Mouse (Mus musculus): ENCODE measurements around the gene Glis1.
A peak's percentile ranks its signal among the peaks of the same experiment; 100 is the strongest.

Gene Glis1

GRCm38 (mm10) chr4:107515626-107516025 lies 81.2 kb downstream of the Glis1 start:
- DNase-seq (ENCODE audit: low read depth, low spot score) = no peak

DNA sequence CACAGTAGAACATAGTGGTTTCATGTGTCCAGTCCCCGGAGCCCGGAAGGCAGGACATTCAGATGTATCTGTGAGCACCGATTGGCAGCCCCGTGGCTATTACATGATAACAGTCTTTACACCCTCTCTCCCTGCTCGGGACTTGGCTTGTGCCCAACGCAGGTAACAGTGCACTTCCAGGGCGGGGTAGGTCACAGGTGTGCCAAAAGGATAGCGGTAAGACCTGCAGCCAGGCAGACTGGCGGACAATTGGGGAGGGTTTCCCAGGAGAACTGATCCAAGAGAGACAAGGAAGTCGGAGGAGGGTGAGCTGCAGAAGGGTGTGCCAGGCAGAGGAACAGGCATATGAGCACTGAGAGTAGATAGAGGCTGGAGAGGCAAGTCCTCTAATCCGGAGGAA lies 84.4 kb downstream of the Glis1 start:
- no peak for DNase-seq (ENCODE audit: low read depth, low spot score)

GRCm38 (mm10) chr4:107520071-107520470 lies 85.7 kb downstream of the Glis1 start:
- no peak for DNase-seq (ENCODE audit: low read depth, low spot score)

- no peak for DNase-seq (ENCODE audit: low read depth, low spot score)
Observed at GRCm38 (mm10) chr4:107520816-107521215, 86.4 kb downstream of the Glis1 start.

- DNase-seq (ENCODE audit: low read depth, low spot score) = no peak
Observed at GRCm38 (mm10) chr4:107523607-107524151, 89.3 kb downstream of the Glis1 start.

GRCm38 (mm10) chr4:107535126-107535525 lies 100.7 kb downstream of the Glis1 start:
- DNase-seq (ENCODE audit: low read depth, low spot score) = no peak

- DNase-seq (ENCODE audit: low read depth, low spot score) = no peak
Observed at GRCm38 (mm10) chr4:107538116-107538515, 103.7 kb downstream of the Glis1 start.

DNA sequence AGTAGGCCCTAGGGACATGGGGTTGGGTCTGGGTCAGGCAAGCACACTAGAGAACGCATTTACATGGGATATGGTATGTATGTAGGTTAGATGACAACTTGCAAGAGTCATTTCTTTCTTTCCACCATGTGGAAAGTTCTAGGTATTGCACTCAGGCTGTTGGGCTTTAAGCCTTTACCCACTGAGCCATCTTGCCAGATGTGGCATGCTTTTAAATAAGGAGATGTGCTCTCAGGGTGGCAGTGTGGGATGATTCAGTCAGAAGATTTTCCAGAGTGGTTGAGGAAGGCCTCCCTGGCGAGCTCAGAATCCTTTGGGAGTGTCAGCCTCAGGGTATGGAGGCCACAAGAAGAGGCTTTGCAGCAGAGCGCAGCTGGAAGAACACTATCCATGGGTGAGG lies 104.2 kb downstream of the Glis1 start:
- no peak for DNase-seq (ENCODE audit: low read depth, low spot score)

DNA sequence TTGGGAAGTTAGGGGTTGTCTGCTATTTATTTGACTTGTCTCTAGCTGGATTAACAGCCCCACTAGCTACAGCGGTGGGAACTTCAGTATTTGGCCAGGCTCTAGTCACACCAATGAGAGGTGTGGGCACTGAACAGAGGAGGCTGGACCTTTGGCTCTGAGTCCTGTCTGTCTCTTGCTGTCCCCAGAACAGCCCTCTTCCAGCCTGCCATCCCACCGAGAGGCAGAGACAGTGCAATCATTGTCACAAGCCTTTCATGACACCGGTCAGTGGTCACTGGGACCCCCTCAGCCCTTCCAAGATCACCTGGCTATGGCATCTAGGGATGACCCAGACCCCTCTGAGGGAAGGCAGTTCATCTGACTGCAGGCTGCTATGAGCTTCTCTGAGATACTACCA lies 104.6 kb downstream of the Glis1 start:
- no peak for DNase-seq (ENCODE audit: low read depth, low spot score)

DNA sequence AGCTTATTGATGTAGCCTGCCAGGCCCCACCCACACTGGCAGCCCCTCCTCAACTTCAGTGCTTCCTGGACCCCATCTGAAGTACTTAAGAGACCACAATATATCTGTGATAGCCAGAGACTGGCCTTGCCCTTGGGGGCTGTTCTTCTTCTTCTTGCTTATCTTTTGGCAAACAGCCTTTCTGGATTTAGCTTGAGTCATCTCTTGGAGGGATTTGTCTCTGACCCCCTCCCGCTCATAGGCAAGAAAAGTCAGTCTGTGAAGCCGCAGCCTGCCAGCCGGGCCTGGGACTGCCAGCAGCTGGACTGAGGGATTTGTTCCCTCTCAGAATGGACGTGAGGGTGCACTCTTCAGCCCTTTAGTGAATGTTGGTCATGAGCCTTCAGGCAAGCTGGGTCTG lies 107.4 kb downstream of the Glis1 start:
- no peak for DNase-seq (ENCODE audit: low read depth, low spot score)

- no peak for DNase-seq (ENCODE audit: low read depth, low spot score)
Observed at GRCm38 (mm10) chr4:107544843-107545242, 110.5 kb downstream of the Glis1 start.

DNA sequence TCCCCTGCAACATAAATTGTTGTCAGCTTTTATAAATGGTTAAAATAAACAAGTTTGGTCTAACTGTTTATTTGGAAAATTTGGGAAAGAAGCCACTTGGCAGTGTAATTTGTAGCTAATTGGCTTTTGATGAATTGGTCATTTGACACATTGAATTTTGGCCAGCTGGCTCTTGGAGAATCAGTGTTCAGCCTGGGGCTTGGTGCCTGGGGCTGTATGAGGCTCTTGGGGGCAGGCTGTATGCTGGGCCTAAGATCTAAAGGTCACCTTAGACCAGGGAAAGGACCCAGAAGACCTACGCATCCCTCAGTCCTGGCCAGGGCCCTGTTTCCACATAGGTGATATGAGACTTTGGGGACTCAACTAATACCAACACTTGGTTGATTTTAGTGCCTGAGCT lies 111.3 kb downstream of the Glis1 start:
- DNase-seq (ENCODE audit: low read depth, low spot score) = no peak

DNA sequence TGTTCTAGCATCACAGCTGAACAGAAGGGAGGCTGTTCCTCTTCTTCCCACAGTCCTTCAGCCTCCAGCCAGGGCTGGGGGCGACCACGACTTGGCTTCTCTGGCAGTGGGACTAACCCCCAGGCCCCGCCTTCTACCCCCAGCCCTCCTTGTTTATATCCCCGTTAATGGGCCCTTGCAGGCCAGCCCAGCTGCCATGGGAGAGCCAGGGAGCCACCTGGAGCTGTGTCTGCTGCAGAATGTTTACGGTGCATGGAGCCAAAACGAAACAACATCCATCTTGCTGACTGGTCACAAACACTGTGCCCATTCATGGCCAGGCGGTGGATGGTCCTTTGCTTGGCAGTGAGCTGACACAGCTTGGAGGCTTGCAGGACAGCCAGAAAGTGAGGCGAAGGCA lies 112.1 kb downstream of the Glis1 start:
- no peak for DNase-seq (ENCODE audit: low read depth, low spot score)

DNA sequence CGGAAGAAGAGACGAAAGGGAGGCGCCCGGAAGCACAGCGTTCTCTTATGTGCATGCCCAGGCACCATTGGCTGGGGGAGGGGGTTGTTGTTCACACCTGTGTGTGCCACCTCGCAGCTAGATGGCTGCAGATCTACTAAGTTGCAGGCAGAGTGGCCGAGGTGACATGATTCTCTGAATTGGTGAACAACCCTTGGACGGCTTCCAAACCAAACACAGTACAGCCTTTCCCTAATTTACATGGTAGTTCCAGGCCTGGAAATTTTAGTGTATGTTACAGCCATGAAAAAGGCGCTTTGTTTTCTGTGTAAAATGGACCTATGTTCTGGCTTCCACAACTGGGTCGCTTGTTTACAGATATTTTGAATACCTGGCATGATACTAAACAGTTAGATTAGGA lies 115.7 kb downstream of the Glis1 start:
- no peak for DNase-seq (ENCODE audit: low read depth, low spot score)

DNA sequence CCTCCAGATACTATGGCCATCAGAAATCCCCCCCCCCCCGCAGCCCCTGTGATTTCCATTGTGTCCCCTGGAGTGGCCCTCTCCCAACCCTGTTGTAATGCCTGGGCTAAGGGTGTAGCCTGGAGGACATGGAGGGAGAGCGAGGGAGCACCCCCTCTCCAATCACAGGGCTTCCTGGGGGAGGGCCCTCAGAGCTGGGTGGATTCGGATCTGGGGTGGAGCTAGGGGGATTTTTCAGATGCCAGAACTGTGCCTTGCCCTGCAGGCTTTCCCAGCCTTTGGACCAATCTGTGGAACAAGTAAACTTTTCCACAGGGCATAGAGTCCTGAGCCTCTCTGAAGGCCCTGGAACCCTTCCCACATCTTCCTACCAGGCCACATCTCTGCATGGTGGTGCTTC lies 116.2 kb downstream of the Glis1 start:
- peak; percentile 41 for DNase-seq (ENCODE audit: low read depth, low spot score)

DNA sequence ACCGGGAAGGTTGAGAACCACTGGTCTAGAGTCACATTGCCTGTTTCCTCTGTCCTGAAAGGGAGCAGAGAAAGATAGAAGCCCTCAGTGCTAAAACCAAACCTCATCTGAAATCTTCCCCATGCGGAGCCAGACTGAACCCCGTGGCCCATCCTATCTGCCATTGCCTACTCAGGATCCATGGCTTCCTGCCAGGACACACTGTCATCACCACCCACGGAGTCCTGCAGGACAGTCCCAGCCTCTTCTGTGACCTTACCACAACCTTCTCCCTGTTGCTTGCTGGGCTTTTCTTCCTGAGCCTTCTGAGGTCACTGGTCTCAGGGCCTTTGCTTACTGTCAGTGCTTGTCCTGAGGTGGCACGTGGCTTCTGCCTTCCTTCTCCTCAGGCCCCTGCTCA lies 118.3 kb downstream of the Glis1 start:
- no peak for DNase-seq (ENCODE audit: low read depth, low spot score)

DNA sequence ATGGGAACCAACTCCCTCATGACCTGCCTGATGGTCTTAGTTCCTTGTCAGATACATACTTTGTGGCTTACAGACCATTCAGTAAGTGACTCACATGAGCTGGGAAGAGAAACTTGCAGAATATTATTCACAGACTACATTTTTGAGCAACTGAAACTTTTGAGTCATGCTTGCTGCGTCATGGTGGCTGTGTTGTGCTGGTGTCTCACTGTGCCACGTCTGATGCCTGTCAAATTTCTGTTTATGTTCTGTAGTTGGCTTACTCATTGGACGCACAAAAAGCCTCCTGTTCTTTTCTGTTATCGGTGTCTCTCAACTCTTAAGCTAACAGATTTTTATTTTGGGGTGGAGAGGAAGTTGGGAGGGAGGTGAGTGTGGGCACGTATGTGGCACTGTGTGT lies 119.4 kb downstream of the Glis1 start:
- DNase-seq (ENCODE audit: low read depth, low spot score) = no peak

DNA sequence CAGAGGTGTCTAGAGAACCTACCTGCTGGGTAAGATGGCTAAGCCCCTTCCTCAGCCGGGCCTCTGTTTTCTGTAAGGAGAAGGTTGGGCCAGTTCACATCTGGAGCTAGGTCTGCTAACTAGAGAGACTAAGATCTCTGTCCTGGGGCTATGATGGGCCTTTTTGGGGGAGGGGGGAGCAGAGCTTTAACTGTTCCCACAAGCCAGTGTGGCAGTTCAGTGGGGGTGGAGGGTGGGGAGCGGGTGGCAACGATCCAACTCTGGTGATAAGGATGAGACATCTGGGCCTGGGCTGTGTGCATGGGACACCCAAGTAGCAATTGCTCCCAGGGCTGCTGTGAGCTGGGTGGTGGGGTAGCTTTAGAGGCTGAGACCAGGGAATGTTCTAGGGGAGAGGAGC lies 124.4 kb downstream of the Glis1 start:
- no peak for DNase-seq (ENCODE audit: low read depth, low spot score)

DNA sequence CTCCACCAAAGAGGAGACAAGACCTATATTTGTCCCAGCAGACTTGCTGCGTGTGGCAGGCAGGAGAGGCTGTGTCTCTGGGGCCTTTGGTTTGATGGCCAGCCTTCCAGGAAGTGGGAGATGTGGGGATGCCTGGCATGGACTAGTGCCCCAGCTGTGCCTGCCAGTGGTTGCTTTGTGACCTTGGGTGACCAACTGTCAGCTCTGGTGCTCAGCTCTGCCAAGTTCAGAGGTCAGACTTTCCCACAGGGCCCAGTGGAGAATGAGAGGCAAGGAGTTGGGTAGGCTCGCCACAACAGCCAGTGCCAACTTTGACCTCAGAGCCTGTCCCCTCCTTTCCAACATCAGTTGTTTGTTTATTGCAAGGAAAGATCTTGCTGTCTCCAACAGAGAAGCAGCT lies 126.7 kb downstream of the Glis1 start:
- DNase-seq (ENCODE audit: low read depth, low spot score) = no peak

DNA sequence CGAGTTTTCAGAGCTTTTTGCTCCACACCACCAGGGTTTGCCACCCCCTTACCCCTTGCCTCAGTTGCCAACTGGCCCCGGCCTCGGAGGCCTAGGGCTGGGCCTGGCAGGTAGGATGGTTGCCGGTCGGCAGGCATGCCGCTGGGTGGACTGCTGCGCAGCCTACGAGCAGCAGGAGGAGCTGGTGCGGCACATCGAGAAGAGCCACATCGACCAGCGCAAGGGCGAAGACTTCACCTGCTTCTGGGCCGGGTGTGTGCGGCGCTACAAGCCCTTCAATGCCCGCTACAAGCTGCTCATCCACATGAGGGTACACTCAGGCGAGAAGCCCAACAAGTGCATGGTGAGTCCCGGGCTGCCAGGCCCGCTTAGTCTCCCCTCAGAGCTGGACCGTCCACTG lies 133.8 kb downstream of the Glis1 start:
- DNase-seq (ENCODE audit: low read depth, low spot score) = no peak

- no peak for DNase-seq (ENCODE audit: low read depth, low spot score)
Observed at GRCm38 (mm10) chr4:107568881-107569443, 134.6 kb downstream of the Glis1 start.

- DNase-seq (ENCODE audit: low read depth, low spot score) = peak; percentile 19
Observed at GRCm38 (mm10) chr4:107570329-107571014, 136.1 kb downstream of the Glis1 start.

DNA sequence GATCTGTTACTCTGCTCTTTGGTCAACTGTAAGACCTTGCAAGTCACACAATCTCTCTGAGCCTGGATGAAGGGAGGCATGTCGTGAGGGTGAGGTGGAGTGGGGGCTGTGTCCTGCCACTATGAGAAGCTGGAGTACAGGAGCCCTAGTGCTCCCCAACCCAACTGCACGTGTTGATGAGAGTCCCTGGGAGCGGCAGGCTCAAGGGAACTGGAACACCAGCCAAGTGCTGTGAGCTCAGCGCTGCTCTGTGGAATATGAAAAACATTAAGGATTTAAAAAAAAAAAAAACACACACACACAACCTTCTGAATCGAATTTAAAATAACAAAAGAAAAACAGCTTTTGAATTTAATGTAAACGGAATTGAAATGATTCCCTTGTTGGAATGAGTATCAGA lies 141.4 kb downstream of the Glis1 start:
- no peak for DNase-seq (ENCODE audit: low read depth, low spot score)

DNA sequence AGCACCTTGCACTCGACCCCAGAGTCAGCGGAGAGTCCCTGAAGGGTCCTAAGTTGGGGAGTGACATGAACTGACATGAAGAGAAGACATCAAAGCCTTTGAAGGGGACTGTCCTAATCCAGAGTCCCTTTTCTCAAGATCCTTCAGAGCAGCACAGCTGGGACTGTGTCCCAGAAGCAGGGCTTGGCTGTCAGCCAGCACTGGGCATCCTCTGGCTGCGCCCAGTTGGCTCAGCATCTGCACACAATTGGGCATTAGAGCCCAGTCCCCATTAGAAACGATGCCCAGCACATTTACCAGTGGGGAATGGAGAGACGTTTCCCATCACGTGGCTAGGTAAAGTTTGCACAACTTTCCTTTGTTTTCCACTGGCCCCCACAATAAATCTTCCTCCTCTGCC lies 142.4 kb downstream of the Glis1 start:
- no peak for DNase-seq (ENCODE audit: low read depth, low spot score)
